Mouse (Mus musculus): Measurements from ENCODE around the gene Scaper.

GRCm38 (mm10) chr9:55706603-55707002 is 231.3 kb downstream of the Scaper start:
- no peak for TF ChIP-seq GATA1 (IDR thresholded peaks at IDR 0.05; ENCODE audit: borderline replicate concordance, low read length)
- no peak for TF ChIP-seq CTCF (IDR thresholded peaks at IDR 0.05; ENCODE audit: low read depth, low read length)
- no peak for TF ChIP-seq TAL1 (conservative IDR thresholded peaks at IDR 0.05; ENCODE audit: low read depth, low read length)
